Mouse (Mus musculus): ENCODE measurements around the gene Lactb.

- TF ChIP-seq CTCF (IDR thresholded peaks at IDR 0.05; ENCODE audit: borderline replicate concordance, control insufficient read depth, extremely low read depth, insufficient read depth, low read length, poor library complexity) (no peak), POLR2A (IDR thresholded peaks at IDR 0.05; ENCODE audit: control insufficient read depth, extremely low read depth, insufficient read depth, low read length, poor library complexity) (no peak)
Observed at GRCm38 (mm10) chr9:66907746-66908397, 67.4 kb downstream of the Lactb start.

Measured in thymus, adult 2 months (tissue).